Comparison of ENCODE assay signal across 11 mouse cellular contexts in genomic region chr5:116212706-116213105, GRCm38 (mm10).
DNase-seq lines count a peak whose midpoint lies in the region; ATAC-seq and TF ChIP-seq lines count a peak whose summit lies in the region.
"Had no signal": no experiment of that assay in that cellular context is flagged by ENCODE, and none has a peak within 500 bp of the region (broad histone marks: within the 10 kb centered on the region; RNA-seq: fewer than 3 reads in every experiment).

No protein-coding gene starts in this region.

- peak; percentile 36 for DNase-seq in embryo, embryonic 10.5 days (ENCODE audit: low spot score)
- DNase-seq in embryo, embryonic 11 days = no peak
- DNase-seq in layer of hippocampus, adult 2 months (ENCODE audit: low spot score in 2 of 2) = no peak
- DNase-seq in layer of hippocampus, adult 8-10 months (ENCODE audit: low spot score in 2 of 2) = no peak
- peak; percentile 32 for DNase-seq in thymus, postnatal 4 days
- no peak for DNase-seq in thymus, postnatal 14 days
- DNase-seq in frontal cortex, postnatal 14 days (ENCODE audit: low spot score in 2 of 2) = no peak
- DNase-seq: cerebellum, adult 11-12 months had no signal

- TF ChIP-seq CTCF in layer of hippocampus, adult 2 months (conservative IDR thresholded peaks at IDR 0.05) = peak; percentile 71

- ATAC-seq in cerebellum, adult (ENCODE audit: insufficient number of reproducible peaks, low FRiP score, low TSS enrichment) = no peak

- H3K27ac ChIP-seq in layer of hippocampus, adult 2 months = no peak overlapping the region
- H3K27ac ChIP-seq: embryonic facial prominence, embryonic 15.5 days; lung, embryonic 15.5 days had no signal

- H3K4me3 ChIP-seq in layer of hippocampus, adult 2 months = no peak overlapping the region
- H3K4me3 ChIP-seq: embryonic facial prominence, embryonic 15.5 days; lung, embryonic 15.5 days had no signal

Comparison
In these comparisons a context has a peak if more than half of its experiments do, and no peak if none do; other contexts are left out.
1. DNase-seq: peak in embryo, embryonic 10.5 days (single experiment) and thymus, postnatal 4 days (single experiment); none in embryo, embryonic 11 days (single experiment), layer of hippocampus, adult 2 months (0 of 2), layer of hippocampus, adult 8-10 months (0 of 2), thymus, postnatal 14 days (single experiment) and frontal cortex, postnatal 14 days (0 of 2).